In genomic region chr5:34525663-34526476, GRCm38 (mm10) we compare ENCODE assay signal across 8 mouse cellular contexts. TPM values are rescaled to one million over a fixed set of nuclear protein-coding genes. Genes with fewer than 3 reads are reported as not detected.
DNase-seq lines count a peak whose midpoint lies in the region; ATAC-seq and TF ChIP-seq lines count a peak whose summit lies in the region.

TSS of gene Sh3bp2 (plus strand) at chr5:34525838.

- intact Hi-C loops in left cerebral cortex, adult 2 months (cut with DNase I): loop anchor here (2.0 to 10.0 kb wide), 2 partner anchors 111 to 239 kb away; partner anchors contain the start of genes Htt and Mfsd10

- H3K9ac ChIP-seq in hindbrain, postnatal 0 days (replicated peaks; ENCODE audit: low read length): peak within 1 kb of the TSS; percentile 49

- TF ChIP-seq CTCF in hindbrain, postnatal 0 days (IDR thresholded peaks at IDR 0.05; ENCODE audit: low read depth): no peak; the same call in 1 of the 2 replicates
- TF ChIP-seq CTCF in left cerebral cortex, adult 2 months (IDR thresholded peaks at IDR 0.05): peak; percentile 2; the same call in 1 of the 2 replicates

- H3K27me3 ChIP-seq in hindbrain, postnatal 0 days (ENCODE audit: insufficient read depth, low read length): no peaks in the 10 kb centered on the region

- peak; percentile 97 for DNase-seq in ZHBTc4 (ENCODE audit: low read depth, low spot score)
- DNase-seq in gastrocnemius, adult 8-10 months (ENCODE audit: low spot score in 2 of 2): peak; percentile 92 to 95
- peak; percentile 80 for DNase-seq in hindbrain, postnatal 0 days (ENCODE audit: low spot score)
- DNase-seq in left cerebral cortex, adult 2 months (ENCODE audit: extremely low spot score in 1 of 2, low spot score in 2 of 2): peak; percentile 79 to 85
- peak; percentile 86 for DNase-seq in right cerebral cortex, adult 18-20 months
- DNase-seq in urinary bladder, adult 2 months (ENCODE audit: low spot score): peak; percentile 87

- 4% methylated on average over 36 of the region's 38 CpGs for WGBS in hindbrain, postnatal 0 days

- H3K4me3 ChIP-seq in hindbrain, postnatal 0 days (ENCODE audit: low read length): peak within 1 kb of the TSS; percentile 51
- peak within 1 kb of the TSS; percentile 54 for H3K4me3 ChIP-seq in left cerebral cortex, adult 2 months

- H3K4me2 ChIP-seq in hindbrain, postnatal 0 days (ENCODE audit: low read depth, low read length): peak within 1 kb of the TSS; percentile 85

- no peaks in the 10 kb centered on the region for H3K9me3 ChIP-seq in hindbrain, postnatal 0 days (ENCODE audit: low read length)

- H3K27ac ChIP-seq in hindbrain, postnatal 0 days: no peak within 1 kb of the TSS
- 0 out of 2 replicates have a peak within 1 kb of the TSS, but pooled peaks have one; percentile 34 for H3K27ac ChIP-seq in left cerebral cortex, adult 2 months

- ATAC-seq in common myeloid progenitor, adult 5-6 weeks (replicated peaks; ENCODE audit: low read depth, poor library complexity, severe bottlenecking): peak; percentile 90
- ATAC-seq in hindbrain, postnatal 0 days: peak; percentile 88
- ATAC-seq in megakaryocyte, adult 5-6 weeks (ENCODE audit: poor library complexity, severe bottlenecking): peak; percentile 96

- H3K4me1 ChIP-seq in hindbrain, postnatal 0 days (ENCODE audit: insufficient read depth, low read length): peaks cover 4% of the 10 kb centered on the region; the same call in 1 of the 2 replicates

- H3K36me3 ChIP-seq in hindbrain, postnatal 0 days (ENCODE audit: insufficient read depth, low read length): no peaks in the 10 kb centered on the region

RNA-seq across cellular contexts. Expression of gene Sh3bp2, which starts in this region (rescaled TPM):
- 9.9 and 10.2 TPM in 2 replicates for total RNA-seq in common myeloid progenitor, adult 5-6 weeks (2017)
- 1 to 10 TPM in 3 of 4 experiments, under 1 TPM in 1; 0.59 to 2.7 (median 1.4) TPM for total RNA-seq in gastrocnemius, adult 8-10 months (2022)
- total RNA-seq in hindbrain, postnatal 0 days (2014; rRNA removed): 29.8 and 37.7 TPM in 2 replicates
- 12.0 and 14.1 TPM in 2 replicates for polyA plus RNA-seq in hindbrain, postnatal 0 days (2015; fragmentation: Nextera tagmentation; extraction: Ambion mirVana)
- 1 to 10 TPM; 3.4 to 3.9 TPM for total RNA-seq in left cerebral cortex, adult 2 months (2021)
- 34.7 and 38.5 TPM in 2 replicates for total RNA-seq in megakaryocyte, adult 5-6 weeks (2015)
- total RNA-seq in megakaryocyte, adult 5-6 weeks (2017): 48.1 and 60.7 TPM in 2 replicates
- polyA plus RNA-seq in urinary bladder, adult 2 months (2012; rRNA removed): 7.5 and 7.8 TPM in 2 replicates
